Mouse (Mus musculus): ENCODE results near the gene Zfp952.
A peak's percentile ranks its signal among the peaks of the same experiment; 100 is the strongest.
"Not testable (repeated sequence)": the region's sequence is repeated elsewhere in the genome, so short reads cannot be mapped to it uniquely, and the experiment has no call there.

The Zfp952 gene

DNA sequence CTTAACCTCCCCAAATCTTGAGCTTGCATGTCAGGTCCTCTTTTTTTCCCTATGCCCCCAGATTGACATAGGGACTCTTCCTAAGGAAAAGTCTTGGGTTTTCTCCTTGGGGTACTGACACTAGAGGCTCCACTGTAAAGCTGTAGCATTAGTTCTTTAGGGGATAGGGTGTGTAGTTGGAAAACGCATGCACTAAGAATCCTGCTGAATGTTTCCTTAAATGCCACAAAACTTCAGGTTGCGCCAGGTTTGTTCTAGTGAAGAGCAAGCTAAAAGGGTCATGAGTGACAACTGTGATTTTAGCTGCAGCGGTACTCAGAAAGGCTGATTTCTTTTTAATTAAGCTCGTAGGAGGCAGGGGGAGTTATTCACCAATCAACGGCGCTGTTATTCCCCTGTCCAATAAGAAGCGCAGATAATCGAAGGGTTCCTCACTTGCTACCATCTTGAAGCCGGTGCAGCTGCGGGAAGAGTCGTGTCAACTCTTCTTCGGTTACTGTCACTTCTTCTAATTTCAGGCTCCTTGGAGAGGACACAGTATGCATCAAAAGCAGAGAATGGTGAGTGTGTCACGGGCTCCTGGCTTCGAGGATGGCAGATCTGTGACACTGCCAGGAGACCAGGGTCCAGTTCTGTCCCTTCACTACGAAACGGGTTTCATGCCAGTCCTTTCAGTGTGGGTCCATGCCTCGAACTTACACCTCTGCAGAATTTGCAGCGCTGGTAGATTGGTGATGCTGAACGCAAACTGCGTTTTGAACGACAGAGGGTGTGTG is at the start of gene Zfp952:
TSS of gene Zfp952 (plus strand) at position 431 of the 776 bp plus-strand sequence.
- DNase-seq (ENCODE audit: extremely low spot score): peak; percentile 85

DNA sequence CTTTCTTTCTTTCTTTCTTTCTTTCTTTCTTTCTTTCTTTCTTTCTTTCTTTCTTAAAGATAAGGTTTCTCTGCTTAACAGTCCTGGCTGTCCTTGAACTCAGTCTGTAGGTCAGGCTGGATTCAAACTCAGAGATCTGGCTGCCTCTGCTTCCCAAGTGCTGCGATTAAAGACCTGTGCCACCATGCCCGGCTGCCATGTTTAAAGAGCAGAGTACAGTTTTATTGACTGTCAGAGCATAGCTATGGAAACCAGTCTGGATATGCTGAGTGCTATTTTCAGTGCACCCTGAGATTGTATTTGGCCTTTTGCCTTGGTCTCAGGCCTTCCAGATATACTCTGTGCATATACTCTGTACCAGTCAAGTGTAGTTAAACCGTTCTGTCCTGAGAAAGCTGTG is 49.3 kb upstream of the Zfp952 start:
- DNase-seq (ENCODE audit: extremely low spot score): no peak

DNA sequence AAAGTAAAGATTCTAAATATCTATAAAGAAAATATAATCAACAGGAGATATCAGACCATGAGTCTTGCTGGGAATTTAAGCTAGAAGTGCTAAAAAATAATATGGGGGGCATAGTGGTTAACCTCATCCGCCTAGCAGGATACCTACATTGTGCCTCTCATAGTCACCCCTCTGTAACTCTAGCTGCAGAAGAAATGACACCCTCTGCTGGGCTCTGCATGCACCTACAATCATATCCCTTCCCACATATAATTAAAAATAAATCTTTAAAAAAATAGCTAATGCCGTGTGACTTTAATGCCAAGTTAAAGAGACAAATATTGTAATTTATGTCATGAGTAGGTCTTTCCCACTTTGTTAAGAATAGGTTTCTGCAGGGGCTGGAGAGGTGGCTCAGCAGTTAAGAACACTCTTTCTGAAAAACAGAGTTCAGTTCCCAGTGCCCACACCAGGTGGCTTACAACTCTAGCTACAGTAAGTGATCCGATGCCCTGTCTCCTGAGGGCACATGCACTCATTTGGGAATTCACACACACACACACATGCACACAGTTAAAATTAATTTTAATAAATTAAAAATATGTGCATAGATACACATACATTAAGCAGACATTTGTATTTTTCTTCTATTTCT is 48.4 kb upstream of the Zfp952 start:
- no peak for DNase-seq (ENCODE audit: extremely low spot score)

DNA sequence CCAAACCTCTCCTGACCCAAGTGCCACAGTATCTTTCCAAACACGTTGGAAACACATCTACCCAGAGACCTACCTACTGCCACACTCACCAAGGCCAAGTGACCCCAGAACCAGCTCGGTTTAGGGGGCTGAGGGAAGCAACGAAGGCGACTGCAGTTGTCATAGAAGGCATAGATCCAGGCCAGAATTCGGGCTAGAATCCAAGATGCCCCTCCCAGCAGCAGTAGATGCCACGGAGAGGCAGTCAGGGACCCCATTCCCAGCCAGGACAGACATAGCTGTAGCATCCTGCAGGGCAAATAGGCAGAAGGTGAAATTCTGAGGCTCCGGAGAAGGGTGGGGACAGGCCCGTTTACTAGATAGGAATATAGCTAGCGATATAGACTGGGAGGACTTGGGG is 46.2 kb upstream of the Zfp952 start:
- DNase-seq (ENCODE audit: extremely low spot score): no peak

DNA sequence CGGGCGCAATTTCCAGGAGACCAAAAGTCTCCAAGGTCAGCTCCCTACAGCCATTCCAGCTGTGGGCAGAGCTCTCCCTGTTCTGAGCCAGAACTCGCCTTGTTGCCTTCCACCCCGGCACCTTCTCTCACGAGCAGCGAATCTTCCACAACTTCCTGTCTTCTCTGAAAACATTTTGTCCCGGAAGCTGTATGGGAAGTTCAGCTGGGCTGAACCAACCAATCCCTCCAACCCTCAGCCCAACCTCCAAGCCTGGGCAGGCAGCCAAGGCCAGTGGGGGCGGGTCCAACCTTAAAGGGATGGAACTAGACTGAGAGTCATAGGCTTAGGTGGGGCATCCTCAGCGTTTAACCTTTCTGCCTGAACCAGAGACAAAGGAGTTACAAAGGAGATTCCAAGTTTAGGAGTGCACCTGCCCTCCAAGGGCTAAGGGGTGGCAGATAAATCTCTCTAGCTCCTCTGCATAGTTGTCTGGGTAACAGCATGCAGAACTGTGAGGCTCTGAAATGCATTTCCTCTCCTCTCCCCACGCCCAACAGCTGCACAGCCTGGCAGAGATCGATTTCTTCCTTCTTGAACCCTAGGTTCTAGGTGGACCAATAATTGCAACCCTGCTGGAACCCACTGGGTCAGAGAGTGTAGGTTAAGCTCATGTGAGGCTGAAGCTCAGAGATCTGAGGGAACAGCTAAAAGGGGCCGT is 45.6 kb upstream of the Zfp952 start, which contains the start of gene Cyp4f13:
TSS of gene Cyp4f13 (minus strand) at position 188 of the 700 bp plus-strand sequence.
- peak; percentile 37 for DNase-seq (ENCODE audit: extremely low spot score)

DNA sequence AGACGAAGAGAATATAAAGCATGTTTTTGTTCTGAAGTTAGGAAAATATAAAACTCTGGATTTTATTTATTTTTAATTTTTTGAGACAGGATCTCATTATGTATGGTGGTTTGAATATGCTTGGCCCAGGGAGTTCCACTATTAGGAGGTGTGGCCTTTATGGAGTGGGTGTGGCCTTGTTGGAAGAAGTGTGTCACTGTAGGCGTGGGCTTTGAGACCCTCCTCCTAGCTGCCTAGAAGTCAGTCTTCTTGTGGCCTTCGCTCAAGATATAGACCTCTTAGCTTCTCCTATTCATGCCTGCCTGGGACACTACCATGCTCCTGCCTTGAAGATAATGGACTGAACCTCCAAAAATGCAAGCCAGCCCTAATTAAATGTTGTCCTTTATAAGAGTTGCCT is 42.8 kb upstream of the Zfp952 start:
- DNase-seq (ENCODE audit: extremely low spot score): no peak

DNA sequence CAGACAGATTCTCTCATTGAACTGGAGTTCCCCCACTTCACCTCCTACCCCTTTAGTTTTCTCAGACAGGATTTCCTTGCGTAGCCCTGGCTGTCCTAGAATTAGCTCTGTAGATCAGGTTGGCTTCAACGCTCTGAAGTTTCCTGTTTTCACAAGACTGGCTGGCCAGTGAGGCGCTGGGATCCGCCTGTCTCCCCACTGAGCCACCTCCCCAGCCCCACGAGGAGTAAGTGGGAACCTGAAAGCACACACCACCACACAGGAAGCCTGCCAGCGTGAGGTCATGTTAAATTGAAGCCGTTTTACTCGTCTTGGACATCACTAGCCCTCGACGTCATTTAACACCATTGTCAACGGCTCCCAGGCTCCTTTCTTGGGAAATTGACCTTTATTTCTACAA is 41.9 kb upstream of the Zfp952 start:
- no peak for DNase-seq (ENCODE audit: extremely low spot score)

DNA sequence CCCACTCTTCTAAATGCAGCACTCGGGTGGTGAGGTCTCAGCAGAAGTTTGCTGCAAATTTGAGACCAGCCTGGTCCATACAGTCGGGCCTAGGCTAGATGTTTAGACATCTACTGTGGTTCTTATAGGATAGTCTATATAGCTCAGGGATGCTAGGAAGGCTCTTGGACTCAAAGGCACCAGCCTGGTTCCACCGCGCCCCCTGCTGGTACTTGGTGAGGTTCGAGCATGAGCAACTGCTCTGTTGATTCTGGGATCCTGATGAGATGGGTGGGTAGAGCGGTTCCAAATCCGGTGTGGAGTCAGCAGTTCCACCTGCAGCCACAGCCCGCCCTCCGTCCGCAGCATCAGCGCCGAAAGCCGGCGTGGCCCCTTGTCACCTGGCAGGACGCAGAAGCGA is 41.5 kb upstream of the Zfp952 start:
- DNase-seq (ENCODE audit: extremely low spot score): peak; percentile 43

DNA sequence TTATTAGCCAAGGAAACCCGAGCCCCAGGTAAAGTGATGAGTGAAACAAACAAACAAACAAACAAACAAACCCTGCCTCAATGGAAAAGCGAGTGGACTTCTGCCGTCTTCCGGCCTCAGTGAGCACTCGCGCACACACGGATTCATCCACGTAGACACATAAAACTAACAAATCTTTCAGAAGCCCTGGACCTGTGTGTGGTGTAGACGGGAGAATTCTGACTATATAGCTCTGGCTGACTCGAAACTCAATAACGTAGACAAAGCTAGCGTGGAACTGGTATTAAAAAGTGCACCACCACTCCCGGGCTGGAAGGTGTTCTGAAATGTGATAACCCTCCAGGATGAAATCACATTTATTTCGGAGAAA is 27.7 kb upstream of the Zfp952 start:
- no peak for DNase-seq (ENCODE audit: extremely low spot score)

DNA sequence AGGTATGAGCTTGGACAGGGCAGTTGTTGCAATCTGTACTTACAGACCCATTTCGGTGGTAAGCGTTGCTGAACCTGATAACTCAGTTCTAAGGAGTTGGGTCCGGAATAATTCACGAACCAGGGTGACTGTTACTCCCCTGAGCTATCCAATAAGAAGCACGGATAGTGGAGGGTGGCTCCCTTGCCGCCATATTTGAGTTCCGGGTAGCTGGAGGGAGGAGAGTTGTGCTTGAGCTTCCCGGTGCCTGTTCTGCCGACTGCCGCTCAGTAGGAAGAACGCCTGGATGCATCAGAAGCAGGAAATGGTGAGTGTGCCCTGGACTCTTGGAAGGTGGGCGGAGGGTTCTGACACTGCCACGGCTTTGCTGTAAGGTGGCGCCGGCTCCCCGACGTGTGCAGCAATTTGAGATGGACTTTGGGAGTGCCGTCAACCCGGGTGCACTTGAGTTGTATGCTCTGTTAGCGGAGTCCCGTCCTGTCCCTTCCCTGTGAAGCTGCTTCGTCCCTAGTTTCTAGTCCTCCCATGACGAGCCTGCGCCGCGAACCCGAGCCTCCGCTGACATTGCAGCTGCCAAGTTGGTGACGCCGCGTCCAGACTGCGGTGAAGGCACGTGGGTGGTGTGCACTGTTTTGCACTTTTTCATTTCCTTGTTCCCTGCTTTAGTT is 27.2 kb upstream of the Zfp952 start, which contains the start of gene Zfp472:
TSS of gene Zfp472 (plus strand) at position 192 of the 668 bp plus-strand sequence.
- peak; percentile 94 for DNase-seq (ENCODE audit: extremely low spot score)

DNA sequence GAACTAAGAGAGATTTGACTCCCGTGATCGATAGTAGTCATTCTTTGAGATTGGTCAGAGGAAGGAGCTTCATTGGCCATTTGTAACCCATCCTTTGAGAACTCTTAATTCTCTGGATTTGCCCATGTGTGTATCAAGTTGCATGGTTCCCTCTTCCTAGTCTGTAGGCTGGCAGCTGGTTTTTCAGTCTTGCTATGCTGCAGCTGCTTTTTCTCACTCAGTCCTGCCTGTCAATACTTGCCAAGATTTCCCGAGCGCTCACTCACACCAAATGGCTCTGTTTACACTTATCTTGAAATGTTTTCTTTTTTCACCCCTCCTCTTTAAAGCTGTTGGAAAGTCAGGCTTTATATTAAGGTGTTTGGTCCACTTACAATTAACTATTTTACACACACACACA is 11.6 kb upstream of the Zfp952 start:
- no peak for DNase-seq (ENCODE audit: extremely low spot score)

DNA sequence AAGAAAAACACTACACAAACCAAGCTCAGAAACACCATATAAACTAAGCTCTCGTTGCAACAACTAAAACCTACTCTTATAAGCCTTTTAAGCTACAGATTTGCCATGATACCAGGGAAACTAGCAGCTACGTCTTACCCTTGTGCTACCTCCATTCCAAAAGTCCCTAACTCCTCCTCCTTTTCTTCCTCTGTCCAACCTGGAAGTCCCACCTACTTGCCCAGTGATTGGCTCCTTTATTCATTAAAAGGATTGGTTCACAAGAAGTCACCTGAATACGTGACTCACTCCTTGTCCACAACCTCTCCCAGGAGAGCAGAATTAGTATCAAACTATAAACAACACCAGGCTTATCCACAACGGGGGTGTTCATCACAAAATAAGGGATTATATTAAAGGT is 6.6 kb upstream of the Zfp952 start:
- no peak for DNase-seq (ENCODE audit: extremely low spot score)

DNA sequence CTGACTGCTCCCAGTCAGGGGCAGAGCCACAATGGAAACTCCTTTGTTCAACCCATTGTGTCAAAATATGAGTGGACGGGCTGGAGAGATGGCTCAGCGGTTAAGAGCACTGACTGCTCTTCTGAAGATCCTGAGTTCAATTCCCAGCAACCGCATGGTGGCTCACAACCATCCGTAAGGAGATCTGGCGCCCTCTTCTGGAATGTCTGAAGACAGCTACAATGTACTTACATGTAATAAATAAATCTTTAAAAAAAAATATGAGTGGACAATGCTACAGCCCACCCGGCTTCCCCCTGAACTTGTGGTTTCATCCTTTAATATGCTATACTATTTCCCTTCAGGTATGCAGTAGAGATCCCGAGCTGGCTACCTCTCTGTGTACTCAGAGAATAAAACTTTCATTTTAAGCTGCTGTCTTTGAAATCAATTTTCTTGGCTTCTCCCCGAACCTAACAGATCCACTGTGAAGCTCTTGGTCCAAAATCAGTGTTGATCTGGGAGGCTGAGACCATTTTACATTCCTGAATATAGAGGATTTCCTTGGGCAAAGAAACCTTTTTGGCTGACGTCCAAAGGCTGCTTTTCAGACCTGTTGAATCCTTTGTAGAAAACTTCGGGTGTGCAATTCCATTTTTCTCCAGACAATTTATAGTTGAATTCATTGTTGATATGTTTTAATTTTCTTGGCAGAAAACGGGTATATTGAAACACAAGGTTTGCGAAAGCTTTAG is 797 bp upstream of the Zfp952 start:
- no peak for DNase-seq (ENCODE audit: extremely low spot score)

DNA sequence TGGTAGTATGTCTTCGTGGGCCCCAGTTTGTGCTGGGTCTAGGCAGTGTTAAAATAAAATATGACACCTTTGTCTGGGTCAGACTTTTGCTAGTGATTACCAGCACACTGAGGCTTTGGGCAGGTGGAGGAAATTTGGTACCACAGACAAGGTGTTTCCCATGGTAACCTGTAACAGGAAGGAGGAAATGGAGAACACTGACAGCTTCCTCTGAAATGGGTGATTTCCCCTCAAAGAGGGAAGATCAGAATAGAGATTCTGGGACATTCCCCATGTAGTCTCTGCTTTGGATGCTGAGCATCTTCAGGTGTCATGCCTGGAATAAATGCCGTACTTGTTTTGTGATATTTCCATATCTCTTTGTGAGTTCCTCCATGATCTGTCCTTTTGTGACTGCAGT is 5.6 kb downstream of the Zfp952 start:
- no peak for DNase-seq (ENCODE audit: extremely low spot score)

DNA sequence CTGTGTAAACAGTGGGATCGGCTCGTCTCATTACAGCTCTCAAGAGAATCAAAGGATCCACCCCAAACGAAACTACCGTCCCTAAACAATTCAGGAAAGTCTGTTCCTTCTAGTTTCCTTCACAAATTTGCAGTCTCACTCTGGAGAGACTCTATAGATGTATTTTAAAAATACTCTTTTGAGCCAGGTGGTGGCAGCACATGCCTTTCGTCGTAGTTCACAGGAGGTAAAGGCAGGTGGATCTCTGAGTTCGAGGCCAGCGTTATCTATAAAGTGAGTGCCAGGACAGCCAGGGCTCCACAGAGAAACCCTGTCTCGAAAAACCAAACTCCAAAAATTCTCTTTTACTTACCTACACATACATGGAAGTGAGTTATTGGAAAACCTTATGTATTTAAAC is 15.4 kb downstream of the Zfp952 start:
- no peak for DNase-seq (ENCODE audit: extremely low spot score)

DNA sequence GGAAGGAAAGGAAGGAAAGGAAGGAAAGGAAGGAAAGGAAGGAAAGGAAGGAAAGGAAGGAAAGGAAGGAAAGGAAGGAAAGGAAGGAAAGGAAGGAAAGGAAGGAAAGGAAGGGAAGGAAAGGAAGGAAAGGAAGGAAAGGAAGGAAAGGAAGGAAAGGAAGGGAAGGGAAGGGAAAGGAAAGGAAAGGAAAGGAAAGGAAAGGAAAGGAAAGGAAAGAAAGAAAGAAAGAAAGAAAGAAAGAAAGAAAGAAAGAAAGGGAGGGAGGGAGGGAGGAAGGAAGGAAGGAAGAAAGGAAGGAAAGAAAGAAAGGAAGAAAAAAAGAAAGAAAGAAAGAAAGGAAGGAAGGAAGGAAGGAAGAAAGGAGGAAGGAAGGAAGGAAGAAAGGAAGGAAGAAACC is 27.5 kb downstream of the Zfp952 start:
- DNase-seq (ENCODE audit: extremely low spot score): not testable (repeated sequence)

DNA sequence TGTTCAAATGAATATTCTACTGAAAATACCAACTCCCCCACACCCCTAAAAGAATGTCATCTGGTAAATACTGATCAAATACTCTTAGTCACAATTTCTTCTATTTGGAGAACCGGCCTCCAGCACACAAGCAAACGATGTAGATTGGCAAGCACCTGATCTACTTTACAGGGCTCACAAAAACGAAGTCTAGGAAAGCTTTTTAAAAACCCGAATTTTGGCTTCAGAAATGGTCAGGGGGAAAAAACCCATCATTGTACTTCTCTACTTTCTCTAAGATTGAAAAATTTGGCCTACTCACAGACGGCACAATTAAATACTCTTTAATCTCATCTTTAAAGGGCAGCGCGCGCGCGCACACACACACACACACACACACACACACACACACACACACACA is 39.4 kb downstream of the Zfp952 start:
- DNase-seq (ENCODE audit: extremely low spot score): no peak

DNA sequence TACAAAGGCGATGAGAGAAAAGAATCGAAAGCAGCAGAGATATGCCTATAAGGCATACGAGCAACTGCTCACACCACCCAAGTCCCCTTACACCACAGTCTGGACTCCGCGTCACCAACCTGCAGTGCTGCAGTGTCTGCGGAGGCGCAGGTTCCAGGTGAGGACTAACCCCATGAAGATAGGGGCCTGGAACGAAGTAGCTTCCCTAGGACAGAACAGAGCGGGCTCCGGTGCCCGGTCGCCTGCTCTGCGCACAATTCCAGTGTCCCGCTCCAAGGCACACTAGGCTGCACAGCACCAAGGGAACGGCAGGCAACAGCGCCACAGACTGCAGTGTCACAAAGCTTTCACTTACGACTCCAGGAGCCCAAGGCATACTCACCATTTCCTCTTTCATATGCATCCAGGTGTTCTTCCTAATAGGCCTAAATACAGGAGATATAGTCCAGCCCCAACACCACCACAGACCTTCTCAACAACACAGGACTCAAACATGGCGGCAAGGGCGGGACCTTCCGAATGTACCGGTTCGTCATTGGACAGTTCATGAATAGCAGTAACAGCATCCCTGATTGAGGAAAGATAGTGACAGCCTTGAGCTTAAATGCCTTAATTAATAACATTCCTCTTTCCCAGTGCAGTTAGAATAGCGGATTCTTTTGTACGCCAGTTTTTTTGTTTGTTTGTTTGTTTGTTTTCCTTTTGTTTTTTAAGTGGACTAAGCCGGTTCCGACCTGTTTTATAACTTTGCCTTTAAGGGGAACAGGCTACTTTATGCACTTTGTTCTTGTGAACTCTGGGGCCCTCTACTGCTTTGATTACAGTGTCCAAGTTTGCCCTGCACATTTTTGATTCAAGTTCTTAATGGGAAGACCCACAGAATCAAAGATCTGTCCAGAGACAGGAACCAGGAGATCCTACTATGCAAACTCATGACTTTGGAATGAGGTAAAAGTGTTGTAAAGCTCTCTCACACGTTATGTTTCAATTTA is 40.3 kb downstream of the Zfp952 start, which contains the start of gene Zfp763:
TSS of gene Zfp763 (minus strand) at position 503 of the 992 bp plus-strand sequence.
- DNase-seq (ENCODE audit: extremely low spot score): peak; percentile 83

All from embryo, embryonic 9.5 days (tissue).